Mouse (Mus musculus) midbrain, embryonic 13.5 days (tissue): Measurements from ENCODE around the gene H2-T23. TPM values are rescaled to one million over a fixed set of nuclear protein-coding genes. Genes with fewer than 3 reads are reported as not detected.

Experiments
- polyA plus RNA-seq: library from polyadenylated mRNA; unstranded; fragments of >200 nt; fragmentation: Nextera tagmentation; extraction: Ambion mirVana; gene quantifications from 2 replicates; pipeline ENCODE4 v1.2.1, GENCODE M21; 2015

H2-T23 gene
- polyA plus RNA-seq, 1 experiment from 2014 or later: 5.2 TPM

Other genes with a start within 250 kb of the H2-T23 start
- gene Ier3, start 211.2 kb downstream of the H2-T23 start, polyA plus RNA-seq: 6.7 and 7.1 TPM in 2 replicates
- 59.6 and 67.4 TPM in 2 replicates for gene Flot1, start 209.6 kb downstream of the H2-T23 start, polyA plus RNA-seq
- 1,832 and 1,895 TPM in 2 replicates for gene Tubb5, start 194.5 kb downstream of the H2-T23 start, polyA plus RNA-seq
- gene Mdc1, start 191.3 kb downstream of the H2-T23 start, polyA plus RNA-seq: 10.3 and 12.7 TPM in 2 replicates
- 28.9 and 33.2 TPM in 2 replicates for gene Nrm, start 171.5 kb downstream of the H2-T23 start, polyA plus RNA-seq
- 23.8 and 27.4 TPM in 2 replicates for gene Ppp1r18, start 167.3 kb downstream of the H2-T23 start, polyA plus RNA-seq
- gene Dhx16, start 153.0 kb downstream of the H2-T23 start, polyA plus RNA-seq: 34.3 and 37.3 TPM in 2 replicates
- 34.7 and 36.8 TPM in 2 replicates for gene 2310061I04Rik, start 135.4 kb downstream of the H2-T23 start, polyA plus RNA-seq
- gene Atat1, start 122.8 kb downstream of the H2-T23 start, polyA plus RNA-seq: 458 and 466 TPM in 2 replicates
- gene Mrps18b, start 116.5 kb downstream of the H2-T23 start, polyA plus RNA-seq: 49.9 and 54.6 TPM in 2 replicates
- 51.3 and 54.6 TPM in 2 replicates for gene Ppp1r10, start 116.4 kb downstream of the H2-T23 start, polyA plus RNA-seq
- gene Abcf1, start 63.1 kb downstream of the H2-T23 start, polyA plus RNA-seq: 107 and 112 TPM in 2 replicates
- gene Gnl1, start 53.0 kb downstream of the H2-T23 start, polyA plus RNA-seq: 46.4 and 50.3 TPM in 2 replicates
- gene Prr3, start 52.6 kb downstream of the H2-T23 start, polyA plus RNA-seq: 69.0 and 74.6 TPM in 2 replicates
- gene H2-T24, start 12.3 kb downstream of the H2-T23 start, polyA plus RNA-seq: 7.8 and 8.1 TPM in 2 replicates
- 4.4 and 4.8 TPM in 2 replicates for gene H2-T22, start 9.9 kb upstream of the H2-T23 start, polyA plus RNA-seq
- gene Gm6034, start 10.1 kb upstream of the H2-T23 start, polyA plus RNA-seq: not detected in 2 replicates
- gene Gm11127, start 25.5 kb upstream of the H2-T23 start, polyA plus RNA-seq: not detected in 2 replicates
- gene Gm19684, start 88.8 kb upstream of the H2-T23 start, polyA plus RNA-seq: not detected in 2 replicates
- not detected in 2 replicates for gene Gm7030, start 96.6 kb upstream of the H2-T23 start, polyA plus RNA-seq
- gene Gm8909, start 135.7 kb upstream of the H2-T23 start, polyA plus RNA-seq: not detected in 2 replicates
- not detected in 2 replicates for gene H2-T3, start 157.4 kb upstream of the H2-T23 start, polyA plus RNA-seq
- gene Rpp21, start 225.2 kb upstream of the H2-T23 start, polyA plus RNA-seq: 111 and 115 TPM in 2 replicates
- 29.3 and 31.1 TPM in 2 replicates for gene Trim39, start 239.4 kb upstream of the H2-T23 start, polyA plus RNA-seq